Mouse (Mus musculus) testis, postnatal 14 days (tissue): ENCODE results near the gene Rsad2.

ENCODE experiments used
- DNase-seq: peaks from one replicate; pipeline ENCODE4 v3.0.0; 2021; ENCODE audit warnings: low spot score

The Rsad2 gene

DNA sequence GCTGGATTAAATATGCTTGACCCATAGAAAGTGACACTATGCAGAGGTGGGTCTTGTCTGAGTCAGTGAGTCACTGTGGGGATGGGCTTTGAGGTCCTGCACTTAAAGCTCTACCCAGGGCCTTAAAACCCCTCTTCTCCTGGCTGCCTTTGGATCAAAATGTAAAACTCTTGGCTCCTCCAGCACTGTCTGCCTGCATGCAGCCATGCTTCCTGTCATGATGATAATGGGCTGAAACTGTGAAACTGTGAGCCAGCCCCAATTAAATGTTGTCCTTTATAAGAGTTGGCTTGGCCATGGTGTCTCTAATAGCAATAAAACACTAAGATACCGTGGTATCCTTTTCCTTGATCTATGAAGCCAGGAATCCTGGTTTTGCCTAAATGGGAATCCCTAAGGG, 55.0 kb downstream of the Rsad2 start:
- no peak for DNase-seq

DNA sequence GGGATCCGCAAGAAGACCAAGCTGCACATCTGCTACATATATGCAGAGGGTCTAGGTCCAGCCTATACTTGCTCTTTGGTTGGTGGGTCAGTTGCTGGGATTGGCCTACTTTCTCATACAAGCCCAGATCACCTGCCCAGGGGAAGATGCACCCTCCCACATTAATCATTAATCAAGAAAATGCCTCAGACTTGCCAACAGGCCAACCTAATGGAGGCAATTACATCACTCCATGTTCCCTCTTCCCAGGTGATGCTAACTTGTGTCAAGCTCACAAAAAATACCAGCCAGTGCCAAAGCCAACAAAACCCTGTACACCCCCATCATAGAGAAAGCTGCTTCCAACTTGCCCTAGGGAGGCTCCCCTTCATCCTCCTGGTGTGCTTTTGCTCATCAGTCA, 55.5 kb downstream of the Rsad2 start:
- no peak for DNase-seq

- no peak for DNase-seq
Observed at GRCm38 (mm10) chr12:26399391-26399790, 56.9 kb downstream of the Rsad2 start.

DNA sequence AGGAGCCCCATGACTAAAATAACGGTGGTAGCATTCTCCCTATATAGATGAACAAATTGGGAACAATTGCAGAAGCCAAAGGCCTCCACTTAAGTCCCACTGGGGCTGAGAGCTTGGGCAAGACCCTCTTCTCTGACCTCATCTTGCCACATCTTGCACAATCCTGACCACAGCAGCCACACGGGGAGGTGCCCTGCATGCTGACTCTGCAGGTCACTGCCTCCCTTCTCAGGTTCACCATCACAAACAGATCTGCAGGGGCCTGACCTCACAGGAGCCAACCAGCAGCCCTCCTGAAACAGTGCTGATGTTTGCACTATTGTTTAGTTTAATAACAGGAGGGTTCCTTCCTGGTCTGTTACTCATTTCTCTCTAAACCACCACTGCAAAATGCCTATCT, 57.7 kb downstream of the Rsad2 start:
- DNase-seq = no peak

- no peak for DNase-seq
Observed at GRCm38 (mm10) chr12:26394485-26395470, 61.5 kb downstream of the Rsad2 start.

DNA sequence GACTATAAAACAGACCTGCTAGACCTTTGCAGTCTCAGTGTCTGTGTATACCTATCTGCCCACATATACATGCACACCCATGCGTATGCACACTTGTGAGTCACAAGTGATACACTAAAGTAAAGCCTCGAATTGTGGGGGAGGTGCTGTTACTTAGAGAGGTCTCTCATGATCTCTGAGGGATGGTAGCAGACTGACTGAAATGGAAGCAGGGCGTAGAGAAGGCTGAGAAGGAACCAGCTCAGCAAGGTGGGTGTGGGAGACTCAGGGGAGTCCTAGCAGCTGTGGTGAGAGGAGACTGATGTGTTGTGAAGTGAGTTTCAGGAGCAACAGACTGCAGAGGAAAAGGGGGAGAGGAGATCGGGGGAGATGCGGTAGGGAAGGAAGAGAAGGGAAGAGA, 63.0 kb downstream of the Rsad2 start:
- no peak for DNase-seq
